Mouse (Mus musculus): ENCODE results near the gene Fam129c. TPM values are rescaled to one million over a fixed set of nuclear protein-coding genes. Genes with fewer than 3 reads are reported as not detected.

The Fam129c gene
- polyA plus RNA-seq, 1 experiment from 2014 or later, result 5.0 TPM

- peaks cover 34% of the 10 kb centered on the region for H3K36me3 ChIP-seq
- no peak overlapping the region for H3K27ac ChIP-seq
- no peaks in the 10 kb centered on the region for H3K9me3 ChIP-seq
- H3K4me1 ChIP-seq (replicated peaks), result peaks cover 40% of the 10 kb centered on the region
- H3K4me3 ChIP-seq, result no peak overlapping the region
- DNase-seq (ENCODE audit: low spot score), result no peak
- peaks cover 46% of the 10 kb centered on the region for H3K27me3 ChIP-seq (ENCODE audit: insufficient read depth, poor library complexity, severe bottlenecking)
Observed at GRCm38 (mm10) chr8:71598375-71598774, 927 bp downstream of the Fam129c start.

DNA sequence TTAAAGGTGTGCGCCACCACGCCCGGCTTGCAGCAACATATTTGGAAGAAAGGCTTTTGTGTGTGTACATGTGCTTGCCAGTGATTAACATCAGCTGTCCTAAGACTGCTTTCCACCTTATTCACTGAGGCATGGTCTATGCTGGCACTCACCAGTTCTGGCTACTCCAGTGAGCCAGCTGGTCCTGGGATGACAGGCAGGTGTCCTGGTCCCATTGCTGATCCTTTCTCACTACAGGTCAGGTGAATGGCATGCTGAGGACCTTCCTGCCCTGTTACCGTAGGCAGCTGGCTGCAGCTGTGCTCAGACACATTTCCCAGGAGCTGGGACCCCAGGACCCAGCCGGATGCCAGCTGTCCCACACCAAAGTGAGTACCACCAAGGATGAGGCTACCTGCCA, 1.4 kb downstream of the Fam129c start:
- peaks cover 51% of the 10 kb centered on the region for H3K27me3 ChIP-seq (ENCODE audit: insufficient read depth, poor library complexity, severe bottlenecking)
- H3K9me3 ChIP-seq, result no peaks in the 10 kb centered on the region
- H3K36me3 ChIP-seq, result peaks cover 30% of the 10 kb centered on the region
- no peak for DNase-seq (ENCODE audit: low spot score)
- peaks cover 38% of the 10 kb centered on the region for H3K4me1 ChIP-seq (replicated peaks)
- WGBS, result 94% methylated on average over 5 of the region's 5 CpGs
- no peak overlapping the region for H3K27ac ChIP-seq
- H3K4me3 ChIP-seq, result no peak overlapping the region

DNA sequence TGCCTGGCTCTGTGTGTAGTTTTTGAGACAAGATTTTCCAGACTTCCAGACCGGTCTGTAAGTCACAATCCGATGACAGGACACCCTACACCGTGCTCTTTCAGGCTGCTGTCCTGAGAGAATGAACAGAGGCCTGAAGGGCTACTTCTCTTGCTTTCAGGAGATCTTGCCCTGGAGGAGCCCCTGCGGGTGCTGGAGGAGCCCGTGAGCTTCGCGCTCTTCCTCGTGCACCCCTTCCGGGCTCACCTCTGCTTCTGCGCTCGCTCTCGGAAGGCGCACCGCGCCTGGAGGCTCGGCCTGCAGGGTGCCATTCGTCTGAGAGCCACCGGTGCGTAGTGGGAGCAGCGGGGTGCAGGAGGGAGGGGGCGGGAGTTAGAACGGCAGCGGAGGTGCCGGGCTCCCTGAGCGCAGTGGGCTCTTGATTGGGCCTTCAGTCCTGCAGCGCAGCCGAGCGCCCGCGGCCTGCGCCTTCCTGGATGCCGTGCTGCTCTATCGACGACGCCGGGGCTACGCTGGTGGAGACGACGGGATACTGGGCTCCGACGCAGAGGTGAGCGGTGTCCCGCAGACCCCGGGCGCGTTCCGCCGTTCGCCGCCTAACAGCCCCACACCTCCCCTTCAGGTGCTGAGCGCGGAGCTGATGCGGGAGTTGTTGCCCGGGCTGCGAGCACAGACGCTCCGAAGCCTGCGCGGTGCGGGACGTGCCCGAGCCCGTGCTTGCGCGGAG, 4.7 kb downstream of the Fam129c start:
- H3K4me1 ChIP-seq (replicated peaks), result peaks cover 18% of the 10 kb centered on the region
- WGBS, result 3% methylated on average over 65 of the region's 65 CpGs
- DNase-seq (ENCODE audit: low spot score), result peak; percentile 44
- peaks cover 16% of the 10 kb centered on the region for H3K36me3 ChIP-seq
- H3K9me3 ChIP-seq, result no peaks in the 10 kb centered on the region
- peak overlapping the region; percentile 50 for H3K27ac ChIP-seq
- H3K4me3 ChIP-seq, result peak overlapping the region; percentile 49
- H3K27me3 ChIP-seq (ENCODE audit: insufficient read depth, poor library complexity, severe bottlenecking), result peaks cover 69% of the 10 kb centered on the region

DNA sequence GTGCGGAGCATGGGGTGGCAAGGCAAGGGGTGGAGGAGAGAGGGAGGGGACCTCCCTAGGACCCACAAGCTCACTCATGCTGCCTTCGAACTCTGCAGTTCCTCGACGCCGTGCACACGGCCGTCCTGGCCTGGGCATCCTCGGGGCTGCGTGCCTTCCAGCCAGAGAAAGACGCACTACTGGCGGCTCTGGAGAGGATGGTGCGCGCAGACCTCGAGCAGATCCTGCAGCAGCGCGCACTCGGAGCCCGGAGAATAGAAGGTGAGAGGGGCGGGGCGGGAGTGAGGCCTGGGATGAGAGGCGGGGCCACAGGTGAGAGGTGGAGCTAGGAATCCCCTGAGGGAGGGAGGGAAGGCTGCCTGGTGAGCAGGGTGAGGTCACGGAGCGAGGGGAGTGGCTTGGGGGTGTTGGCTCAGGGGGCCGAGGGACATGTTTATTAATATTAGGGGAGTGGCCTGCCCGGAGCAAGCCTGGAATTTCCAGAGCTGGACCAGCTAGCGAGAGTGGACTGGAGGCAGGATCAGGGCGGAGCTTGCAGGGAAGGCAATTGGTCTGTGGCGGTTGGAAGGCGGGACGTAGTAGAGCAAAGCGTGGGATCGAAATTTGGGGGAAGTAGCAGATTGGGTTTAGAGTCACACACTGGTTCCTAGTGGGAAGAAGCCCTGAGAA, 5.4 kb downstream of the Fam129c start:
- Histone ChIP-seq H3K9me3 (no peaks in the 10 kb centered on the region), H3K4me3 (peak overlapping the region; percentile 49), H3K27ac (peak overlapping the region; percentile 50), H3K36me3 (peaks cover 16% of the 10 kb centered on the region), H3K27me3 (ENCODE audit: insufficient read depth, poor library complexity, severe bottlenecking) (peaks cover 69% of the 10 kb centered on the region), H3K4me1 (replicated peaks) (peaks cover 18% of the 10 kb centered on the region)
- WGBS, result under 1% methylated on average over 32 of the region's 32 CpGs
- DNase-seq (ENCODE audit: low spot score), result peak; percentile 68

DNA sequence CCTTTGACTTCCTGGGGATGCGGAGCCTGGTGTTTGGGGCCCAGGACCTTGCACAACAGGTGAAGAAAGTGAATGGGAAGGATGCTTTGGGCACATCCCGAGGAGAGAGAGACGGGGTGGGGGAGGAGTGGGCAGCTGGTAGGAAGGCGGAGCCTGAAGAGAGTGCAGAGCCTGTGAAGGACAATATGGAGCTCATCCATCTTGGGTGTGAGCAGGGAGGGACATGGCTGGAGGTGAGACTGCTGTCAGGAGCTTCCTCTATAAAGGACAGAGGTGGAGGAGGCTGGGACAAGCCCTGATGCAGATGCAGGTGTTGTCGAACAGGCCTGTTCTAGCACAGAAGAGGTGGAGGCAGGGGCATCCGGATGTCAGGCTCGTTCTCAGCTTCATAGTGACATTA, 6.6 kb downstream of the Fam129c start:
- Histone ChIP-seq H3K27me3 (ENCODE audit: insufficient read depth, poor library complexity, severe bottlenecking) (peaks cover 66% of the 10 kb centered on the region), H3K9me3 (no peaks in the 10 kb centered on the region), H3K36me3 (peaks cover 14% of the 10 kb centered on the region), H3K4me1 (replicated peaks) (peaks cover 18% of the 10 kb centered on the region), H3K27ac (no peak overlapping the region), H3K4me3 (no peak overlapping the region)
- no peak for DNase-seq (ENCODE audit: low spot score)
- WGBS, result 54% methylated on average over 7 of the region's 7 CpGs

GRCm38 (mm10) chr8:71610822-71611651, 13.6 kb downstream of the Fam129c start, which contains the start of gene Colgalt1:
Gene Colgalt1 (plus strand): TSS chr8:71610998.
- under 1% methylated on average over 82 of the region's 82 CpGs for WGBS
- DNase-seq (ENCODE audit: low spot score), result peak; percentile 98
- H3K27me3 ChIP-seq (ENCODE audit: insufficient read depth, poor library complexity, severe bottlenecking), result no peaks in the 10 kb centered on the region

GRCm38 (mm10) chr8:71612141-71612540, 14.7 kb downstream of the Fam129c start:
- Histone ChIP-seq H3K36me3 (peaks cover 46% of the 10 kb centered on the region), H3K27me3 (ENCODE audit: insufficient read depth, poor library complexity, severe bottlenecking) (no peaks in the 10 kb centered on the region), H3K4me3 (peak overlapping the region; percentile 98), H3K27ac (peak overlapping the region; percentile 94; the same call in 1 of the 2 replicates), H3K4me1 (replicated peaks) (peaks cover 27% of the 10 kb centered on the region), H3K9me3 (no peaks in the 10 kb centered on the region)
- no peak for DNase-seq (ENCODE audit: low spot score)
- WGBS, result 40% methylated on average over 5 of the region's 5 CpGs

More at GRCm38 (mm10) chr8:71610822-71611651, 13.6 kb downstream of the Fam129c start, which contains the start of gene Colgalt1:
- Histone ChIP-seq H3K4me1 (replicated peaks) (peaks cover 27% of the 10 kb centered on the region), H3K27ac (peak within 1 kb of the TSS; percentile 94), H3K36me3 (peaks cover 35% of the 10 kb centered on the region), H3K9me3 (no peaks in the 10 kb centered on the region), H3K4me3 (peak within 1 kb of the TSS; percentile 98)

DNA sequence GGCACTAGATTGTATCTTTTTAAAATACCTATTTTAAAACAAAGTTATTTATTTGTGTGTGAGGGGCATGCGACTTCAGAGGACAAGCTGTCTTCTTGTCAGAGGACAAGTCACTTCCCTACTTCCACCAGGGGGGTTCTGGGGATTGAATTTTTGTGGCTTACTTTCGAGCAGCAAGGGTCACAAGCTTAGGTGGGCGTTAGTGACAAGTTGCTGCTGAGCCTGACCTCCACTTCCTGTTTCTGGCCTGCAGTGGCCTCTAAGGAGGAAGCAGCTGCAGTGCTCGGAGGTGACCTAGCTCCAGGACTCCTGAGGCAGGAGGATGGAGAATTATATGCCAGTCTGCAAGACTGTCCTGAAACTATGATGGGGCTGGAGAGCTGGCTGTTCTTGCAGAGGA, 16.0 kb downstream of the Fam129c start:
- Histone ChIP-seq H3K4me3 (no peak overlapping the region), H3K9me3 (no peaks in the 10 kb centered on the region), H3K36me3 (peaks cover 59% of the 10 kb centered on the region), H3K27me3 (ENCODE audit: insufficient read depth, poor library complexity, severe bottlenecking) (no peaks in the 10 kb centered on the region), H3K4me1 (replicated peaks) (peaks cover 27% of the 10 kb centered on the region), H3K27ac (no peak overlapping the region)
- DNase-seq (ENCODE audit: low spot score), result no peak
- WGBS, result 64% methylated on average over 4 of the region's 4 CpGs

GRCm38 (mm10) chr8:71619786-71620185, 22.3 kb downstream of the Fam129c start:
- Histone ChIP-seq H3K4me1 (replicated peaks) (no peaks in the 10 kb centered on the region), H3K36me3 (peaks cover 97% of the 10 kb centered on the region), H3K27ac (no peak overlapping the region), H3K4me3 (no peak overlapping the region), H3K9me3 (peaks cover 25% of the 10 kb centered on the region), H3K27me3 (ENCODE audit: insufficient read depth, poor library complexity, severe bottlenecking) (no peaks in the 10 kb centered on the region)
- DNase-seq (ENCODE audit: low spot score), result no peak
- WGBS, result 96% methylated on average over 2 of the region's 2 CpGs

- H3K9me3 ChIP-seq, result peaks cover 25% of the 10 kb centered on the region
- H3K4me1 ChIP-seq (replicated peaks), result peaks cover 31% of the 10 kb centered on the region
- peaks cover 21% of the 10 kb centered on the region for H3K27me3 ChIP-seq (ENCODE audit: insufficient read depth, poor library complexity, severe bottlenecking)
- WGBS, result 80% methylated on average over 1 of the region's 1 CpGs
- no peak overlapping the region for H3K27ac ChIP-seq
- no peak for DNase-seq (ENCODE audit: low spot score)
- H3K36me3 ChIP-seq, result peaks cover 63% of the 10 kb centered on the region
- H3K4me3 ChIP-seq, result no peak overlapping the region
Observed at GRCm38 (mm10) chr8:71625088-71625487, 27.6 kb downstream of the Fam129c start.

GRCm38 (mm10) chr8:71626753-71627152, 29.3 kb downstream of the Fam129c start:
- 84% methylated on average over 9 of the region's 9 CpGs for WGBS
- peaks cover 33% of the 10 kb centered on the region for H3K4me1 ChIP-seq (replicated peaks)
- H3K4me3 ChIP-seq, result no peak overlapping the region
- peaks cover 46% of the 10 kb centered on the region for H3K36me3 ChIP-seq
- DNase-seq (ENCODE audit: low spot score), result no peak
- H3K27ac ChIP-seq, result no peak overlapping the region
- peaks cover 21% of the 10 kb centered on the region for H3K9me3 ChIP-seq
- peaks cover 37% of the 10 kb centered on the region for H3K27me3 ChIP-seq (ENCODE audit: insufficient read depth, poor library complexity, severe bottlenecking)

DNA sequence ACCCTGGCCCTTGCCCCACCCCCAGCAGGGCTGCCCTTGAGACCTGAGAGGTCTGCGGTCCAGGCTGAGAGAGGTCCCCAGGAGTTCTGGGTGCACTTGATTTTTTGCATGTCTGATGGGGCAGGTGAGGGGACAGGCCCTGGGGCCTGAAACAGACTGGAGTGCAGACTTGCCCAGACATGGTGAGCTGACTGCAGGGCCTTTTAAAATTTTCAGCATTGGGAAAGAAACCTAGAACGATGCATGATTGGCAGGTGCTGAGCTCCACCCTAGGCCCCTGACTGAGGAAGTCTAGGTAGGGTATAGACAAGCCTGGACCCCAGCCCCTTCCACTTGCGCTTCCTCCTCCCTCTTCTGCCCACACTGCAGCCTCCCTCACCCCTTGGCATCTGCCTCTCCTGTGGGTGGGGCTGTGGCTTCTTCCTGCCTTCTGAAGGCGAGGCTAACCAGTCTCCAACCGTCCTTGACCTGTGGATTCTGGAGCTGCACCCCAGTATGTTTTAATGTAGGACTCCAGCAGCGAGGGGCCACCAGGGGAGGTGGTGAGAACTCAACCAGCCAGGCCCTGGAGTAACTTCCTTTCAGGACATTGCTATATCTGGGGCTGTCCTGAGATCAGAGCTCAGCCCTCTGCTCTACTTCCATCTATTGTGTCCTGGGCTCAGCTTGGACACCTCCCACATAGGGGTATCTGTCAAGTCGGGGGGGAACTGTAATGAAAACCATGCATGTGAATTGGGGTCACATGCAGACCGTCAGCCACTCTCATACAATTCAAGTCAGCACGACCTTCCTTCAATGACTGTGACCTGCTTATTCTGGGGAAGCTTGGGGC, 30.0 kb downstream of the Fam129c start:
- 56% methylated on average over 9 of the region's 9 CpGs for WGBS

More for the DNA sequence above, 30.0 kb downstream of the Fam129c start:
- no peak overlapping the region for H3K4me3 ChIP-seq
- no peak for DNase-seq (ENCODE audit: low spot score)
- peaks cover 44% of the 10 kb centered on the region for H3K27me3 ChIP-seq (ENCODE audit: insufficient read depth, poor library complexity, severe bottlenecking)
- H3K27ac ChIP-seq, result 0 out of 2 replicates have a peak overlapping the region, but pooled peaks have one; percentile 19
- peaks cover 39% of the 10 kb centered on the region for H3K36me3 ChIP-seq
- H3K4me1 ChIP-seq (replicated peaks), result peaks cover 33% of the 10 kb centered on the region
- H3K9me3 ChIP-seq, result peaks cover 17% of the 10 kb centered on the region
